Mouse (Mus musculus): ENCODE measurements around the gene Frmd4b.

Gene Frmd4b

GRCm38 (mm10) chr6:97586606-97587005 lies 30.7 kb downstream of the Frmd4b start:
- POLR2A ChIA-PET: no interaction called here
- CTCF ChIA-PET: interaction anchor here in 1 of 4 experiments (0.5 kb wide), 1 partner anchor 51 kb away, joined by 3 read pairs; no protein-coding TSS in a partner anchor

DNA sequence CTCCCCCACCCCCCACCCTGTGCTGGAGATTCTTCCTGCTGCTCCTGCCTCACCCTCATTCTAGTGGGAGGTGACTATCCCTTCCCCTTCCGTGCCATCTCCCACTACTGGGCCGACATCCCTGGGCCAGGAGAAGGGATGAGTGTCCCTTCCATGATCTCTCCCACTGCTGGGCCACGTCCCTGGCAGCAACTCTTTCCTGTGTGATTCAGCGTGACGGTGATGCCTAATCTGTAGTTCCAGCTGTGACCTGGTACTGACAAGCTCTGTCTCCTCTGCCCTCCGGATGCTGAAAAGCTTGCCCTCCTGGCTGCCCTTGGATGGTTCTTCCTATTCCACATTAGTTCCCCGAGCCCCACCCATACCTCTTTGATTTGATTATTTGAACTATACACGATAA lies 31.3 kb downstream of the Frmd4b start:
- CTCF ChIA-PET: interaction anchor here in 1 of 4 experiments (0.5 kb wide), 1 partner anchor 52 kb away, joined by 3 read pairs; no protein-coding TSS in a partner anchor
- POLR2A ChIA-PET: no interaction called here

DNA sequence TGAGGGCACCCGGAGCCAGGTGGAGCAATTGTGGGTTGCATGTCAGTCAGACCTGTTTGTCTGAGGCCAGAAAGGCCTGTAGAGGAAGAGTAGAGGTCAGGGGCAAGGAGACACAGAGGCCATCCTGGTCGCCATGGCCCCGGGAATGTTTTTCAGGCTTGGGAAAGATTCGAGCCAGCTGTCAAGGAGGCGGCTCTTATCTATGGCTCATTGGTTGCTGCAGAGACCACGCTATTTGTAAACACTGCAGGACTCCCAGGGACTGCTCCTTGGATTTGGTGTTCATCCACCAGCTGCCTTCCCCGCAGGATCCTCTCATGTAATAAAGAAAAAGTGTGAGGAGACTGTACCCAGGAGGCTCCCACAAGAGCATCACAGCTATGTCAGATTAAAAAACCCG lies 34.6 kb downstream of the Frmd4b start:
- CTCF ChIA-PET: no interaction called here
- POLR2A ChIA-PET: no interaction called here

GRCm38 (mm10) chr6:97581941-97582340 lies 35.4 kb downstream of the Frmd4b start:
- CTCF ChIA-PET: no interaction called here

GRCm38 (mm10) chr6:97580479-97581030 lies 36.8 kb downstream of the Frmd4b start:
- POLR2A ChIA-PET: no interaction called here
- CTCF ChIA-PET: no interaction called here

More at GRCm38 (mm10) chr6:97581941-97582340, 35.4 kb downstream of the Frmd4b start:
- POLR2A ChIA-PET: interaction anchor here in 1 of 4 experiments (0.7 kb wide), 1 partner anchor 1882 kb away, joined by 5 read pairs; no protein-coding TSS in a partner anchor

DNA sequence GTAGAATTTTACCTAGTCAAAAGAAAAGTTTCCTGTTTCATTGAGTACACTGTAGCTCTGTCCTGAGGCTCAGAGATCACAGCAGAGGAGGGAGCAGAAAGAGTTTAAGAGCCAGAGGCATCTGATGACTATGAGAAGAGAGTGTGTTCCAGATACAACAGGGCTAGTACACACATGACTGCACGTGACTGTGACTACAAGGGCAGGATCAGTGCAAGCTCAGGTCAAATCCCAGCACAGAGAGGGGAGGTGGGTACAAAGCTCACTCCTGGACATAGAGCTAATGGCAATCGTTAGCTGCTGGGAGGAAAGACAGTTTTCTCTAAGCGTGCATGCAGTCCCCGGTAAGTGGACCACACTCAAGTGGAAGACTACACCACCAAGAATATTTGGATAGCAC lies 37.6 kb downstream of the Frmd4b start:
- CTCF ChIA-PET: interaction anchor here in 1 of 4 experiments (0.6 kb wide), 1 partner anchor 11 kb away, joined by 3 read pairs; no protein-coding TSS in a partner anchor
- POLR2A ChIA-PET: interaction anchor here in 1 of 4 experiments (0.6 kb wide), 1 partner anchor 38 kb away, joined by 3 read pairs; the partner anchor contains the start of gene Frmd4b

- ChIA-PET CTCF (no interaction called here), POLR2A (no interaction called here)
Observed at GRCm38 (mm10) chr6:97578210-97578609, 39.1 kb downstream of the Frmd4b start.

DNA sequence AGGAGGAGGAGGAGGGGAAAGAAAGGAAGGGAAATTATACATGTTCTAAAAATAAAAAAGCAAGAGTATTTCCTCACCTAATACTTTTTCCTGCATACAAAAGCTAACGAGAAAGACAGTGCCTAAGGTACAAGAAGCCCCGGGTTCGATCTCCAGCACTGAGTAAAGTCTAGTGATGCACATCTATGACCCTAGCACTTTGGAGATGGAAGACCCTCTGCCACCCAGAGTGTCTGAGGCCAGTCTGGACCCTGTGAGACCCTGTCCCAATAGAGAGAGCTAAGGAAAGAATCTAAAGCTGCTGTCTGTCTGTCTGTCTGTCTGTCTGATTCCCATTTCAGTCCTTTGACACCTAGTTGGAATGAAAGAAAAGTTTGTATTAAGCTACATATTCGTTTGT lies 40.0 kb downstream of the Frmd4b start:
- CTCF ChIA-PET: interaction anchor here in 1 of 4 experiments (0.7 kb wide), 1 partner anchor 19 kb away, joined by 3 read pairs; no protein-coding TSS in a partner anchor

GRCm38 (mm10) chr6:97576565-97577346 lies 40.6 kb downstream of the Frmd4b start:
- ChIA-PET POLR2A (interaction anchor here in 3 of 4 experiments (0.5 to 0.9 kb wide), 3 partner anchors 12 to 42 kb away, joined by 3 to 4 read pairs (median 3); no protein-coding TSS in a partner anchor), CTCF (interaction anchor here in 1 of 4 experiments (0.7 kb wide), 1 partner anchor 18 kb away, joined by 3 read pairs; no protein-coding TSS in a partner anchor)

More for the DNA sequence above, 40.0 kb downstream of the Frmd4b start:
- POLR2A ChIA-PET: interaction anchor here in 2 of 4 experiments (0.7 to 0.9 kb wide), 2 partner anchors 11 to 14 kb away, joined by 3 read pairs; no protein-coding TSS in a partner anchor

- ChIA-PET POLR2A (no interaction called here), CTCF (no interaction called here)
Observed at GRCm38 (mm10) chr6:97576096-97576495, 41.2 kb downstream of the Frmd4b start.

- ChIA-PET CTCF (no interaction called here), POLR2A (no interaction called here)
Observed at GRCm38 (mm10) chr6:97574973-97575372, 42.4 kb downstream of the Frmd4b start.

DNA sequence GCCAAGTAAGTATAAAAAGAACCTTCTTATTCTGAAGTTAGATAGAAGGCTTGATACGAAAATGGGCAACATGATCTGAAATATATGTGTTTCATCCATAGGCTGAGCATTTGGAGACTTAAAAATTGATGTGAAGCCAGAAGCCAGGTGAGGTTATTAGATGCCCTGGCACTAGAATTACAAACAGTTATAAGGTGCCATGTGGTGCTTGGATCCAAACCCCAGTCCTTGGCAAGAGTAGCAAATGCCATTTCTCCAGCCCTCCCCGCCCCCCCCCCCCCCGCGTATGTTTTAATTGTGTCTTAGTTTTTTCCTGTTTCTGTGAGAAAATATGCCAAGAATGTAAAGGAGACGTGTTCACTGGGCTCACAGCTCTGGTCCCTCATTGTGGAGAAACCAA lies 45.1 kb downstream of the Frmd4b start:
- CTCF ChIA-PET: no interaction called here

DNA sequence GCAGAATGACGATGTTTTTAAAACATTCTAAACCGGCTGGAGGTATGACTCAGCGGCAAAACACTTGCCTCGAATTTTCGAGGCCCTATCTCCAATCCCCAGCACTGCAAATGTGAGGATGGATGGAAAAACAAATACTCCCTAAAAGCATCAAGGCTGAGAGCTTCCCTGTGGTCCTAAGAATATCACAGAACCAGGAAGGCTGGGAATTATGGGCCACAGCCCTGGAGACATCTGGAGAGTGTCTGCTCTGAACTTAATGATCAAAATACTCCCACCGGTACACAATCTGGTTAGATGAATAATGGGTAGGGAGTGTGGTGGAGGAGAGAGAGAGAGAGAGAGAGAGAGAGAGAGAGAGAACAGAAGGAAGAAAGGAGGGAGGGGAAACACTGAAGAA lies 48.8 kb downstream of the Frmd4b start:
- ChIA-PET POLR2A (no interaction called here), CTCF (interaction anchor here in 2 of 4 experiments (0.6 kb wide), 2 partner anchors 11 to 42 kb away, joined by 3 read pairs; no protein-coding TSS in a partner anchor)

More for the DNA sequence above, 45.1 kb downstream of the Frmd4b start:
- POLR2A ChIA-PET: interaction anchor here in 1 of 4 experiments (0.6 kb wide), 1 partner anchor 1767 kb away, joined by 4 read pairs; no protein-coding TSS in a partner anchor

GRCm38 (mm10) chr6:97566746-97567145 lies 50.6 kb downstream of the Frmd4b start:
- CTCF ChIA-PET: no interaction called here

DNA sequence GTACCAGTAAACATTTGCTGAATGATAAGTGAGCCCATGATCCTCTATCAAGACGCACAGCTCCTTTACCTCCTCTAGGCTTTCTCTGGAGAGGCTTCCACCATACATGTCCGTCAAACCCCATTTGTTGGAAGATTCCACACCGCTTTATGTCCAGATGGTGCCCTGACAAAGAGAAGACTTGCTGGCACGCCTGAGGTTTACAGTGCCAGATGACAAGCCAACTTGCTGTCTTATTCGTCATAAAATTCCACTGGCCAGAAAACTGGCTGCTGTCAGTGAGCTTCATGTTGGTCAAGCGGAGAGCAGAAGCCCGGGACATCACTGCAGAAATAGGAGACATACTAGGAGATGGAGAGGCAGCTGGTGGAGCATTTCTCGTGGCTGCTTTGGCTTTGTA lies 60.2 kb downstream of the Frmd4b start:
- CTCF ChIA-PET: no interaction called here
- POLR2A ChIA-PET: no interaction called here

More at GRCm38 (mm10) chr6:97566746-97567145, 50.6 kb downstream of the Frmd4b start:
- POLR2A ChIA-PET: interaction anchor here in 1 of 4 experiments (0.8 kb wide), 1 partner anchor 23 kb away, joined by 3 read pairs; no protein-coding TSS in a partner anchor

DNA sequence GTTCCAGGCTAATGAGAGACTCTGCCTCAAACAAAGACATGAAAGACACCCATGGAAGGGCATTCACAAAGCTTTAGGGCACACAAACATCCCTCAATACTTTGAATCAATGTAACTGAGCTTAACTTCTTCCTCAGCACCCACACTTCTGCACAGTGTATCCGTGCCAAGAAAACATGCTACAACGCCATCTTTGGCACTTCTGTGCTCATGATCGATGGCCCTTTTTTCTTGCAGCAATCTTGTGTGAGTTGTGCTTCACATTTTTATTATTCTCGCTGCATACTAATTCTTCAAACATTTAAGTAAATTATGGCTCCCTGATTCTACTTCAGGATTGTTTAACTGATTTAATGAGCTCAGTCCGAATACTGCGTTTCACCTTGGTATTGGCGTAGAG lies 61.7 kb downstream of the Frmd4b start:
- ChIA-PET POLR2A (no interaction called here), CTCF (no interaction called here)

DNA sequence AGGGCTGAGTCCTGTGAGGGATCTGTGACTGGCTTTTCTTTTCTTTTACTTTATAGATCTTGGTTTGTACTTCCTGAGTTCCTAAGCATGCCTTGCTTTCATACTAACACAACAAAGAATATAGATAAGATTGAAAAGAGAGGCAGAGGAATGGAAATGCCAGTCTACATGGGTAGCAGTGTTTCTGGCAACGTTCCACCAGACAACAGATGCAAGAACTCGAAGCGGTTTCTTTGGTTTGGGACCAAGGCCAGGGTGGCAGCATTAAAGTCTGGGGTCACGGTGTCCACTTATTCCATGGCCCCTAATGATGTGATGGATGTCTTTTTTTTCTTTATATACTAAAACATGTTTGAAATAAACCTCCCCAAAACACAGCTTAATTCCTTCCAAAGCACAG lies 63.9 kb downstream of the Frmd4b start:
- POLR2A ChIA-PET: no interaction called here
- CTCF ChIA-PET: no interaction called here

GRCm38 (mm10) chr6:97552573-97552972 lies 64.8 kb downstream of the Frmd4b start:
- ChIA-PET CTCF (no interaction called here), POLR2A (no interaction called here)

GRCm38 (mm10) chr6:97551884-97552283 lies 65.5 kb downstream of the Frmd4b start:
- POLR2A ChIA-PET: no interaction called here
- CTCF ChIA-PET: interaction anchor here in 1 of 4 experiments (0.6 kb wide), 1 partner anchor 116 kb away, joined by 3 read pairs; no protein-coding TSS in a partner anchor

DNA sequence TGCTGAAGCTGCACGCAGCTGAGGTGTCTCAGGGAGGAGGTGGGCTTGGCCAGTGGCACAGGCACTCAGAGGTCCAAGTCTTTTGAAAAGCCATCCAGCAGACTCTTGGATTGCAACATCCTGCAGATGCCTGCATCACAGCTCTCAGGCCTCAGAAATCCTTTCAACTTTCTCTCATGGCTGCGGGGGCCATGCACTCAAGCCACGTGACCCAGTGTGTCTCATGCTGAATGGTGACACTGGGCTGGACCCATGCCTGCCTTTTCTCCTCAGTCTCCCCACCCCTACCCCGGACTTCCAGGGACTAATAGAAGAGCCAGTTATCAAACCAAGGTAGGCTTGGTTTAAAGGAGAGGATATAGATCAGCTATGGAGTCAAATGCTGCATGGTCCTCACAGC lies 66.2 kb downstream of the Frmd4b start:
- ChIA-PET POLR2A (interaction anchor here in 1 of 4 experiments (0.6 kb wide), 1 partner anchor 1349 kb away, joined by 4 read pairs; no protein-coding TSS in a partner anchor), CTCF (interaction anchor here in 2 of 4 experiments (0.6 to 1.7 kb wide), 2 partner anchors 22 to 115 kb away, joined by 3 read pairs; no protein-coding TSS in a partner anchor)
